Mouse (Mus musculus) neural tube, embryonic 15.5 days (tissue): ENCODE results near the gene Chrdl2. TPM values are rescaled to one million over a fixed set of nuclear protein-coding genes. Genes with fewer than 3 reads are reported as not detected.
A peak's percentile ranks its signal among the peaks of the same experiment; 100 is the strongest.

ENCODE experiments used
- ATAC-seq: fragments of 200-750 bp; cut with Nextera tagmentation; 2 replicates; pipeline ENCODE4 v1.8.0; 2017; ENCODE audit warnings: mild to moderate bottlenecking, moderate TSS enrichment, moderate library complexity; ENCODE audit not compliant: low FRiP score
- H3K27ac ChIP-seq: fragments of 300-500 bp; sonication (generic); replicated peaks from 2 replicates; pipeline ENCODE4 v1.5.1; 2015; ENCODE audit warnings: mild to moderate bottlenecking, inconsistent platforms
- H3K27me3 ChIP-seq: fragments of 300-500 bp; sonication (generic); replicated peaks from 2 replicates; pipeline ENCODE4 v1.6.1; 2015; ENCODE audit warnings: inconsistent platforms
- H3K36me3 ChIP-seq: fragments of 300-500 bp; sonication (generic); 2 replicates; pipeline ENCODE4 v1.6.1; 2015; ENCODE audit warnings: inconsistent platforms
- H3K4me1 ChIP-seq: fragments of 300-500 bp; sonication (generic); 2 replicates; pipeline ENCODE4 v1.6.1; 2015; ENCODE audit warnings: inconsistent platforms
- H3K4me2 ChIP-seq: fragments of 300-500 bp; sonication (generic); 2 replicates; pipeline ENCODE4 v1.6.1; 2015; ENCODE audit warnings: inconsistent platforms, mild to moderate bottlenecking, moderate library complexity
- H3K4me3 ChIP-seq: fragments of 300-500 bp; sonication (generic); replicated peaks from 2 replicates; pipeline ENCODE4 v1.5.1; 2015; ENCODE audit warnings: mild to moderate bottlenecking, inconsistent platforms
- H3K9ac ChIP-seq: fragments of 300-500 bp; sonication (generic); replicated peaks from 2 replicates; pipeline ENCODE4 v1.6.1; 2015; ENCODE audit warnings: mild to moderate bottlenecking, inconsistent platforms
- H3K9me3 ChIP-seq: fragments of 300-500 bp; sonication (generic); replicated peaks from 2 replicates; pipeline ENCODE4 v1.6.1; 2016; ENCODE audit warnings: inconsistent platforms
- WGBS: fragments of 180-500 bp; shearing (Covaris S2); methylation state at CpG from one replicate; pipeline ENCODE4 v1.1.7; 2015; ENCODE audit warnings: mixed read lengths; 5-methylcytosine and 5-hydroxymethylcytosine counted together
- polyA plus RNA-seq: library from polyadenylated mRNA; unstranded; fragments of >200 nt; fragmentation: Nextera tagmentation; extraction: Ambion mirVana; gene quantifications from 2 replicates; pipeline ENCODE4 v1.2.1, GENCODE M21; 2015

Chrdl2 gene
- polyA plus RNA-seq, 1 experiment from 2014 or later = 0.28 TPM

DNA sequence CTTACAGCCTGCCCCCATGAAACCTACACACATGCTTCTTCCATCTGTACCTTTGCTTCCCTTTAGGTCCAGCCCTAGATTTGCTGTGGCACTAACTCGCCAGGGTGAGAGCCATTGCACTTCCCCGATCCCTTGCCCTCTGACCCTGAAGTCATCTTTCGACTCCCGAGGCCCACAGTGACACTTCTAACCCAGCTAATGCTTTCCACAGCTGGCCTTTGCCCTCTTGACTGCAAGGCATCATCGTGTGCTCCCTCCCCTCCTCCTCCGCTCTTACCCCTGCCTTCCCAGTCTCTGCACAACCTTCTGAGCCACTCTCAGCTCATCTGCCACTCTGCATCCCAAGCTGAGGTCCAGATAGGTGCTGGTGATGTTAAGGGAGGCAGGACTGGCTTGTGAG is 6.5 kb downstream of the Chrdl2 start:
- ATAC-seq = no peak
- 36% methylated on average over 6 of the region's 6 CpGs for WGBS
- peaks cover 25% of the 10 kb centered on the region for H3K27me3 ChIP-seq
- H3K4me1 ChIP-seq = peaks cover 12% of the 10 kb centered on the region
- H3K36me3 ChIP-seq = no peaks in the 10 kb centered on the region
- 0 out of 2 replicates have a peak overlapping the region, but pooled peaks have one; percentile 23 for H3K27ac ChIP-seq
- no peak overlapping the region for H3K9ac ChIP-seq
- no peak overlapping the region for H3K4me2 ChIP-seq
- no peak overlapping the region for H3K4me3 ChIP-seq
- H3K9me3 ChIP-seq = no peaks in the 10 kb centered on the region

DNA sequence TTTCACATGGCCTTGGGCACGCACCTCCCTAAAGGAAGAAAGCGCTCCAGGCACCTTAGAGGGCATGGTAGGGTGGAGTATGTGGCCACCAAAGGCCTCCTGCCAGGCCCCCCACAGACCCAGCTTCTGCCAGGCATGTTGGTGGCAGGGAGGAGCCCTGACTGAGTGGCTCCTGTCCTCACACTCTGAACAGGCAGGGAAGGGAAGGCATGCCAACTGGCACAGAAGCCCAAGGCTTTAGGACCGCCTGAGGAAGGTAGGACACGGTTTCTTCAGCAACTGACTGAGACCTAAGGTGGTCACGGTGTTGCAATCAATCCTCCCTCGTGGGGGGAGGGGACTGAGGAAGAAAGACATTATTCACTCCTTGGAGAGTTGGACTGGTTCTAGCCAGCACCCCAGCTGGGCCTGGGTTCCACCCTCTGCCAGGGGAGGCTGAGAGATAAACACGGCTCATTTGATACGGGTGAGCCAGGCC is 8.2 kb downstream of the Chrdl2 start:
- H3K4me2 ChIP-seq = no peak overlapping the region
- no peak overlapping the region for H3K4me3 ChIP-seq
- WGBS = 70% methylated on average over 8 of the region's 8 CpGs
- H3K9me3 ChIP-seq = no peaks in the 10 kb centered on the region
- no peak for ATAC-seq
- no peak overlapping the region for H3K27ac ChIP-seq
- H3K9ac ChIP-seq = no peak overlapping the region
- H3K4me1 ChIP-seq = peaks cover 12% of the 10 kb centered on the region
- peaks cover 9% of the 10 kb centered on the region for H3K27me3 ChIP-seq
- H3K36me3 ChIP-seq = no peaks in the 10 kb centered on the region

DNA sequence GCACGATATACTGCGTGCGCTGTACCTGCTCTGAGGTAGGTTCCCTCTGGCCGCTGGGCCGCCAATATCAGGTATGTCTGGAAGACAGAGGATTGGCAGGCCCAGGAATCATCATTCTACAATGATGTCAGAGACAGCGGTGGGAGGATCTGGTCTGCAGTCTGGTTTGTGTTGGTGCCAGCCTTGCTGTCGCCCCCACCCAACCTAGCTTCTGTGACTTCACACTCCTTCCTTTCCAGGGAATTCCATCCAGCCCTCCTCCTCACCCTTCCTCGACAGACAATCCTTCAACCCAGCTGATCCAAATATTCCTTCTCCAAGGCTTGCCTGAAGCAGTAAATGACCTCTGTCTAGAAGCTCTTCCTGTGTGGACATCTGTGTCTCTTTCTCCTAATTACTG is 11.1 kb downstream of the Chrdl2 start:
- no peak overlapping the region for H3K27ac ChIP-seq
- no peaks in the 10 kb centered on the region for H3K9me3 ChIP-seq
- no peak overlapping the region for H3K4me2 ChIP-seq
- no peak for ATAC-seq
- peaks cover 8% of the 10 kb centered on the region; the same call in 1 of the 2 replicates for H3K4me1 ChIP-seq
- no peaks in the 10 kb centered on the region for H3K27me3 ChIP-seq
- WGBS = 92% methylated on average over 8 of the region's 8 CpGs
- no peak overlapping the region for H3K9ac ChIP-seq
- H3K36me3 ChIP-seq = no peaks in the 10 kb centered on the region
- no peak overlapping the region for H3K4me3 ChIP-seq

DNA sequence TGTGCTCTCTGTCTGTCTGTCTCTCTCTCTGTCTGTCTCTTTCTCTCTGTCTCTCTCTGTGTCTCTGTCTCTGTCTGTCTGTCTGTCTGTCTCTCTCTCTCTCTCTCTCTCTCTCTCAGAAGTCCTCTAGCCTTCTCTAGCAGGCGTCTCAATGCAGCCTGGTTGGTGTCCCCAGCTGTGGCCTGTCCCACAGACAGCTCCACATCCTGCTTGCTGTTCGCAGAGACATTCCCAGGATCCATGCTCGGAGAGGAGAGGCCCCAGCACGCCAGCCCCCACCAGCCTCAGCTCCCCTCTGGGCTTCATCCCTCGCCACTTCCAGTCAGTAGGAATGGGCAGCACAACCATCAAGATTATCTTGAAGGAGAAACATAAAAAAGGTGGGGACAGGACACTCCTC is 21.4 kb downstream of the Chrdl2 start:
- Histone ChIP-seq H3K4me3 (no peak overlapping the region), H3K27me3 (no peaks in the 10 kb centered on the region), H3K9me3 (no peaks in the 10 kb centered on the region), H3K27ac (no peak overlapping the region), H3K4me2 (no peak overlapping the region), H3K36me3 (no peaks in the 10 kb centered on the region), H3K4me1 (no peaks in the 10 kb centered on the region), H3K9ac (no peak overlapping the region)
- ATAC-seq = no peak
- 72% methylated on average over 5 of the region's 5 CpGs for WGBS

DNA sequence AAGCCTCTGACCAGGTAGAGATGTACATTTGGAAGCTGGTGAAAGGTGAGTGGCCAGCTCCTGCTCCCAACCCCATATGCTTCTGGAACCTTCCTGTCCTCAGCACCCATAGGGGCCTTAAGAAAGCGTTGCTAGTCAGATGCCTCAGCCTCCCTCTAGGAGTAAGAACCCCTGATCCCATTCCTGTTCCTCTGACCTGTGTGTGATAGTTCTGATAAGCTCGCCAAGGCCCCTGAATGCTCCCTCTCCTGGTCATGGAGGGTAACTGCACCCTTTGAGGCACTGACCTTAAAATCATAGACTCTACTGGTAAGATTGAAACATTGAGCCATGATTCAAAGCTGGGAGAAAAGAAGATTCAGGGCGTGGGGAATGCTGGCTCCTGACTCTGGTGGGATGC is 23.3 kb downstream of the Chrdl2 start:
- no peak overlapping the region for H3K4me2 ChIP-seq
- no peaks in the 10 kb centered on the region for H3K4me1 ChIP-seq
- WGBS = 44% methylated on average over 3 of the region's 3 CpGs
- H3K9ac ChIP-seq = no peak overlapping the region
- no peak overlapping the region for H3K27ac ChIP-seq
- H3K27me3 ChIP-seq = no peaks in the 10 kb centered on the region
- ATAC-seq = no peak
- H3K9me3 ChIP-seq = no peaks in the 10 kb centered on the region
- no peaks in the 10 kb centered on the region for H3K36me3 ChIP-seq
- no peak overlapping the region for H3K4me3 ChIP-seq

DNA sequence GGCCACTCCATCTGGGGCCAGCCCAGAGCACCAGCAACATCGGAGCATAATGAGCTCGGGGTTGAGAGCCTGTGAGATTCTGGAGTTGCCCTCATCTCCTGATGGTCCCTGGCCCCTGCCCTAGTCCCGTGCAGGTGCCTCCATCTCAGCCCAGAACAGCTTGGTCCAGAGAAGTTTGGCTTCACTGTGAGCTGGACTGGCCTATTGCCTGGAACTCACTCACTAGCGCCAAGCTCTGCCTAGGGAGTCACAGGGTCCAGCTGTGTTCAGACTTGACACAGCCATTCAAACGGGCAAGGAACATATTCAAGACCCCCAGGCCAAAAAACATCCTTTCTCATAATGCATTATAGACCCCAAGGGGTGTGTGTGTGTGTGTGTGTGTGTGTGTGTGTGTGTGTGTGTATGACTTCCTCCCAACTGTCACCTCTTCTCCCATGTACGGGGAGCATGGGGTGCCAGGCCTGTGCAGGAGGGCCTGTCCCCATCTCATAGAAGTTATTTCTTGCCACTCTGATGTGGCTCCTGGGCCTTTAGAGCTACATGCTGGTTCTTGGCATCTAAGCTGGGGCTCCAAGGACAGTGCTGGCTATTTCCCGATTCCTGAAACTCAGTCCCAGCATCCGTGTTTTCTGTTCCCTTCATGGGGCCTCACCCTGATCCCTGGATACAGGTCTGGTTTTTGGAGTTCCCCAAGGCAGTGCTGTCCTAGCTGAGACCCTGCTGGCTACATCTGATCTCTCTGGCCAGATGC is 25.2 kb downstream of the Chrdl2 start:
- no peak for ATAC-seq
- Histone ChIP-seq H3K4me3 (no peak overlapping the region), H3K27ac (no peak overlapping the region), H3K36me3 (no peaks in the 10 kb centered on the region), H3K4me2 (no peak overlapping the region), H3K27me3 (no peaks in the 10 kb centered on the region), H3K4me1 (peaks cover 10% of the 10 kb centered on the region; the same call in 1 of the 2 replicates), H3K9ac (no peak overlapping the region), H3K9me3 (no peaks in the 10 kb centered on the region)
- 77% methylated on average over 8 of the region's 8 CpGs for WGBS

DNA sequence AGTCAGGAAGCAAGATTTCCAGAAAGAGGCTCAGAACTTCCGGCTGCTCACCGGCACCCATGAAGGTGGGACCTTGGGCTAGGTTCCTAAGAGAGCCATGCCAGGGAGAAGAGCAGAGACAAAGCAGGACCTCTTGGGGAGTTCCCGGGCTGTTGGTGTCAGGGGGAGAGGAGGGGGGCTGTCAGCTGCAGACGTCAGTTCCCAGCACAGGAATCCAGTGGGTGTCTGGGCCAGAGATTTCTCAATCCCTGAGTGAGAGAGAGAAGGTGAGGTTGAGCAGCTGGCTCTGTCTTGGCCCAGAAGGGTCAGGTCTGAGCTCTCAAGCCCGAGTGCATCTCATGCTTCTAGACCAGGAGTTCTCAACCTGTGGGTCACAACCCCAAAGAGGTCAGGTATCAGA is 27.7 kb downstream of the Chrdl2 start:
- ATAC-seq = no peak
- H3K4me2 ChIP-seq = no peak overlapping the region
- H3K9me3 ChIP-seq = no peaks in the 10 kb centered on the region
- H3K4me1 ChIP-seq = peaks cover 10% of the 10 kb centered on the region; the same call in 1 of the 2 replicates
- H3K4me3 ChIP-seq = no peak overlapping the region
- H3K9ac ChIP-seq = no peak overlapping the region
- no peaks in the 10 kb centered on the region for H3K36me3 ChIP-seq
- H3K27ac ChIP-seq = no peak overlapping the region
- no peaks in the 10 kb centered on the region for H3K27me3 ChIP-seq
- WGBS = 74% methylated on average over 5 of the region's 5 CpGs

DNA sequence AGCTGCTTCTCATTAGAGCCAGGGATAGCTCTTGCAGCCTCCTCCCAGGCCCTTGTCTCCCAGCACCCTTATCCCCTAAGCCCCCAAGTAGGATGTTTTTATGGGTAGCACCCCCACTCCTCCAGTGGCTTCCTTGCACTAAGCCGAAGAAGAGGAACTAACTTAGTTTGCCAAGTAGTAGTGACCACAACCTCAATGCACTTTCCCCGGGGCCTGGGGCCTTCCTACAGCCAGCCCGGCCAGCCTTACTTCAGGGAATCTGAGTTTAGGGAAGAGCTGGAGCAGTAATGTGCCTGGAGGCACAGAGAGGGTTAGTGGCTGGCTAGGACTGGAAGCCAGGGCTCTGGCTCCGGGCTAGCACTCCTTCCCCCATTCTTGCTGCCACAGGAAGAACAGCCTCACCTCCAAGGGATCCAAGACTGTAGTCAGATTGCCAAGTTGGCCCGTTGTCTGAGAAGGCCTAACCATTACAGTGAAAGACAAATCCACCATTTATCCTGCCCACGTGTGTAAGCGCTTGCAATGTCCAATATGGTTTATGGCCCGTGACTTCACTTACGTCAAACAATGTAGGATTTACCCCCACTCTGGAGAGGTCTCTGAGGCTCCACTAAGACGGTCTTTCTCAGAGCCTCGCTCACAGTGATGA is 29.0 kb downstream of the Chrdl2 start:
- Histone ChIP-seq H3K4me2 (no peak overlapping the region), H3K27me3 (no peaks in the 10 kb centered on the region), H3K4me1 (peaks cover 10% of the 10 kb centered on the region; the same call in 1 of the 2 replicates), H3K9me3 (no peaks in the 10 kb centered on the region), H3K4me3 (no peak overlapping the region), H3K27ac (no peak overlapping the region; the same call in 1 of the 2 replicates), H3K36me3 (no peaks in the 10 kb centered on the region), H3K9ac (no peak overlapping the region)
- 55% methylated on average over 11 of the region's 11 CpGs for WGBS
- no peak for ATAC-seq

DNA sequence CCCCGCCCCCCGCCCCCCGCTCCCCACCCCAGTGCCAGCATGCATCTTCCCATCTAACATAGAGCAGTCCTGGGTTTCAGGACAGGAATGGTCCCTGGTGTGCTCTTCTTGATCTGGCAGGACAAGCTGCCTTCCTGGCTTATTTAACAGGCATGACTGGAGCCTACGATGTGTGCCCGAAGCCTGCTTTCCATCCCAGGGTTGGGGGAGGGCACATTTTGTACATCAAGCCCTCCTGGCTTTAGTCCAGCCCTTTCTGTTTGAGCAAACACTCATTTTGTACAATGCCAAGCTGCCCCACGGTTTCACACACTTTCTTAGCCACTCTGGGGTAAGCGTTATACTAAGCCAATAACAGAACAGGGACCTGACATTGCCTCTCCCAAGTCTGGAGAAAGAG is 30.1 kb downstream of the Chrdl2 start:
- Histone ChIP-seq H3K9me3 (no peaks in the 10 kb centered on the region), H3K27ac (no peak overlapping the region), H3K4me2 (no peak overlapping the region), H3K4me1 (peaks cover 10% of the 10 kb centered on the region; the same call in 1 of the 2 replicates), H3K4me3 (no peak overlapping the region), H3K9ac (no peak overlapping the region), H3K27me3 (no peaks in the 10 kb centered on the region), H3K36me3 (no peaks in the 10 kb centered on the region)
- ATAC-seq = no peak
- WGBS = 65% methylated on average over 7 of the region's 7 CpGs

DNA sequence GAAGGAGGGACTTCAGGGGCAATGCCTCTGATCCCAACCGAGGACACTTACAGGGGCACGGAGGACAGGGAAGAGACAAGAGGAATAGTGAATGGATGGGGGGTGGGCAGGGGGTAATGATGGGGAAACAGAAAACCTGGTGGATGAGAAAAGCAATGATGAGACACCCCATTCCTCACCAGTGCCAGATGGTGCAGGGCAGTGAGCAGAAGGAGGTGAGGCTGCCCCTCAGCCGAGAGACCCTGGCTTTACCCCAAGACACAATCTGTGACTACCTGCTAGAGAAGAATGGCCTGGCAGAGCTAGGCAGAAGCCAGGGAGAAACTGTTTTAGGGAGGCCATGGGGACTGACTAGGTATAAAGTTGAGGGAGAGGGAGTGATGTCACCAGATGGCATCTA is 30.5 kb downstream of the Chrdl2 start:
- H3K27ac ChIP-seq = no peak overlapping the region
- H3K9me3 ChIP-seq = no peaks in the 10 kb centered on the region
- no peak for ATAC-seq
- H3K4me1 ChIP-seq = peaks cover 10% of the 10 kb centered on the region; the same call in 1 of the 2 replicates
- WGBS = 56% methylated on average over 3 of the region's 3 CpGs
- H3K27me3 ChIP-seq = no peaks in the 10 kb centered on the region
- H3K9ac ChIP-seq = no peak overlapping the region
- no peak overlapping the region for H3K4me2 ChIP-seq
- no peaks in the 10 kb centered on the region for H3K36me3 ChIP-seq
- no peak overlapping the region for H3K4me3 ChIP-seq

DNA sequence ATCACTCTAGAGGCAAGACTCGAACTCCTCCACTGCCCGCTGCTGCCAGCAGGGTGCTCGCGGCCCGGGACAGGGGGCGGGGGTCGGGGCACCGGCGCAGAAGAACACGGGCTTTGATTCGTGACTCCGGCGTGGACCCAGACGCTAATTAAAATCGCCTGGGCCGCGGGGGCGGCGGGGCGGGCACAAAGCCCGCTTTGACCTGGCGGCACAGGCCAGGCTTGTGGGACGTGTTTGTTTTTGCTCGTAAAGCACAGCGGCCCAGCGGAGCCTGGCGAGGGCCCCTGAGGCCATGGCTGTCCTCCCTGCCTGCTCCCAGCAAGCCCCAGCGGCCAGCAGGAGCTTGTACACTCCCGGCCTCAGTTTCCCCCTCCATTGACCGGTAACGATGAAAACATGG is 36.1 kb downstream of the Chrdl2 start:
- Histone ChIP-seq H3K4me2 (no peak overlapping the region), H3K27ac (no peak overlapping the region), H3K36me3 (no peaks in the 10 kb centered on the region), H3K4me3 (no peak overlapping the region), H3K9ac (no peak overlapping the region), H3K27me3 (no peaks in the 10 kb centered on the region; the same call in 1 of the 2 replicates), H3K9me3 (no peaks in the 10 kb centered on the region), H3K4me1 (no peaks in the 10 kb centered on the region)
- no peak for ATAC-seq
- WGBS = 16% methylated on average over 31 of the region's 31 CpGs

DNA sequence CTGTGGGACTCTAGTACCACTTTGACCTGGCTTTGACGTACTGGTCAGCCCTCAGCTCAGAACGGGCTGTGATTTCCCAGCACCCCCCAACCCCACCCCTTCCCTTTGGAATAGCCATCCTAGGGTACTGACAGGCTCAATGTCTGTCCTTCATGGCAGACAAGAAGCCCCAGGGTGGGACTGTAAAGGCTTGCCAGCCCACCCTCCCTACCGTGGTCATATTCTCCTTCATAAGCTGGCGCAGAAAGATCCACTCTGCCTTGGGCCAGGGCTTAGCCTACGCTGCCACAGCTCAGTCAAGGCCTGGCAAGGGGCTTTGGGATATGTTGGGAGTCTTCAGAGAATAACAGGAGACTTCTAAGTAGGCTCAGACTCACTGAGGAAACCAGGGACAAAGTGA is 37.1 kb downstream of the Chrdl2 start:
- Histone ChIP-seq H3K4me2 (no peak overlapping the region), H3K27me3 (no peaks in the 10 kb centered on the region; the same call in 1 of the 2 replicates), H3K36me3 (no peaks in the 10 kb centered on the region), H3K9me3 (no peaks in the 10 kb centered on the region), H3K4me1 (no peaks in the 10 kb centered on the region), H3K27ac (no peak overlapping the region), H3K9ac (no peak overlapping the region), H3K4me3 (no peak overlapping the region)
- ATAC-seq = no peak
- 93% methylated on average over 5 of the region's 5 CpGs for WGBS
